In genomic region chr4:107834643-107835314, GRCm38 (mm10) we compare ENCODE assay signal across 12 mouse cellular contexts. TPM values are rescaled to one million over a fixed set of nuclear protein-coding genes. Genes with fewer than 3 reads are reported as not detected.
DNase-seq lines count a peak whose midpoint lies in the region; ATAC-seq lines count a peak whose summit lies in the region.
"Had no signal": no experiment of that assay in that cellular context is flagged by ENCODE, and none has a peak within 500 bp of the region (broad histone marks: within the 10 kb centered on the region; RNA-seq: fewer than 3 reads in every experiment).

No protein-coding gene starts in this region.

- H3K27ac ChIP-seq in limb, embryonic 13.5 days = no peak overlapping the region
- no peak overlapping the region for H3K27ac ChIP-seq in limb, embryonic 10.5 days
- peak overlapping the region; percentile 96 for H3K27ac ChIP-seq in forebrain, embryonic 14.5 days (ENCODE audit: low read depth, low read length)
- H3K27ac ChIP-seq in stomach, embryonic 16.5 days (ENCODE audit: low read length) = no peak overlapping the region
- H3K27ac ChIP-seq: liver, embryonic 15.5 days had no signal

- 69% methylated on average over 22 of the region's 22 CpGs for WGBS in limb, embryonic 13.5 days
- WGBS in limb, embryonic 10.5 days = 67% methylated on average over 22 of the region's 22 CpGs
- 38% methylated on average over 22 of the region's 22 CpGs for WGBS in forebrain, embryonic 14.5 days
- 54% methylated on average over 22 of the region's 22 CpGs for WGBS in stomach, embryonic 16.5 days

- ATAC-seq in limb, embryonic 13.5 days (ENCODE audit: low FRiP score, low read depth) = no peak
- ATAC-seq in forebrain, embryonic 14.5 days = peak; percentile 19
- no peak for ATAC-seq in stomach, embryonic 16.5 days (ENCODE audit: insufficient read depth, low FRiP score)
- ATAC-seq: activated CD4-positive, CD25-positive, alpha-beta regulatory T cell, adult 4 months had no signal

- H3K4me2 ChIP-seq in limb, embryonic 13.5 days (replicated peaks) = no peak overlapping the region
- H3K4me2 ChIP-seq in forebrain, embryonic 14.5 days (ENCODE audit: low read length) = peak overlapping the region; percentile 21; the same call in 1 of the 2 replicates
- H3K4me2 ChIP-seq in stomach, embryonic 16.5 days (ENCODE audit: low read depth, low read length) = peak overlapping the region; percentile 32
- H3K4me2 ChIP-seq: heart, embryonic 12.5 days; liver, embryonic 15.5 days had no signal

- no peak overlapping the region for H3K4me3 ChIP-seq in limb, embryonic 13.5 days
- H3K4me3 ChIP-seq in limb, embryonic 10.5 days = no peak overlapping the region
- H3K4me3 ChIP-seq in forebrain, embryonic 14.5 days (ENCODE audit: low read depth, low read length) = no peak overlapping the region
- no peak overlapping the region for H3K4me3 ChIP-seq in stomach, embryonic 16.5 days (replicated peaks; ENCODE audit: low read length)
- H3K4me3 ChIP-seq: heart, embryonic 12.5 days; liver, embryonic 15.5 days had no signal

- H3K27me3 ChIP-seq in limb, embryonic 13.5 days = no peaks in the 10 kb centered on the region
- no peaks in the 10 kb centered on the region for H3K27me3 ChIP-seq in limb, embryonic 10.5 days (ENCODE audit: low read depth, poor library complexity, severe bottlenecking)
- no peaks in the 10 kb centered on the region for H3K27me3 ChIP-seq in forebrain, embryonic 14.5 days (replicated peaks; ENCODE audit: control insufficient read depth, insufficient read depth, low read length)
- no peaks in the 10 kb centered on the region for H3K27me3 ChIP-seq in stomach, embryonic 16.5 days (ENCODE audit: control insufficient read depth, insufficient read depth, low read length)
- H3K27me3 ChIP-seq: liver, embryonic 15.5 days had no signal

- H3K36me3 ChIP-seq in limb, embryonic 13.5 days = no peaks in the 10 kb centered on the region
- H3K36me3 ChIP-seq in limb, embryonic 10.5 days = peaks cover 20% of the 10 kb centered on the region
- H3K36me3 ChIP-seq in forebrain, embryonic 14.5 days (ENCODE audit: control insufficient read depth, insufficient read depth, low read length) = peaks cover 27% of the 10 kb centered on the region
- H3K36me3 ChIP-seq in stomach, embryonic 16.5 days (ENCODE audit: control insufficient read depth, insufficient read depth, low read length) = no peaks in the 10 kb centered on the region
- H3K36me3 ChIP-seq: heart, embryonic 12.5 days; liver, embryonic 15.5 days had no signal

- no peak for DNase-seq in limb, embryonic 10.5 days (ENCODE audit: low spot score)
- DNase-seq in forebrain, embryonic 14.5 days (ENCODE audit: low spot score) = peak; percentile 83
- DNase-seq in kidney, postnatal 4 days = peak; percentile 64 to 72
- DNase-seq in testis, postnatal 10 days (ENCODE audit: low spot score) = no peak
- DNase-seq in adrenal gland, postnatal 25 days = no peak
- no peak for DNase-seq in right cerebral cortex, adult 18-20 months
- DNase-seq: spleen, adult 18-20 months had no signal

- H3K4me1 ChIP-seq in limb, embryonic 13.5 days = peaks cover 16% of the 10 kb centered on the region
- peaks cover 28% of the 10 kb centered on the region for H3K4me1 ChIP-seq in limb, embryonic 10.5 days
- H3K4me1 ChIP-seq in forebrain, embryonic 14.5 days (ENCODE audit: control insufficient read depth, insufficient read depth, low read length) = peaks cover 91% of the 10 kb centered on the region
- H3K4me1 ChIP-seq in stomach, embryonic 16.5 days (ENCODE audit: control insufficient read depth, insufficient read depth, low read length) = peaks cover 9% of the 10 kb centered on the region; the same call in 1 of the 2 replicates
- H3K4me1 ChIP-seq: liver, embryonic 15.5 days had no signal

- no peaks in the 10 kb centered on the region for H3K9me3 ChIP-seq in limb, embryonic 13.5 days
- H3K9me3 ChIP-seq in limb, embryonic 10.5 days (replicated peaks) = no peaks in the 10 kb centered on the region
- no peaks in the 10 kb centered on the region for H3K9me3 ChIP-seq in forebrain, embryonic 14.5 days (replicated peaks; ENCODE audit: control insufficient read depth, low read length)
- H3K9me3 ChIP-seq in stomach, embryonic 16.5 days (replicated peaks; ENCODE audit: control insufficient read depth, low read length) = no peaks in the 10 kb centered on the region
- H3K9me3 ChIP-seq: heart, embryonic 12.5 days; liver, embryonic 15.5 days had no signal

- H3K9ac ChIP-seq in limb, embryonic 13.5 days = 0 out of 2 replicates have a peak overlapping the region, but pooled peaks have one; percentile 3
- peak overlapping the region; percentile 60 for H3K9ac ChIP-seq in forebrain, embryonic 14.5 days (ENCODE audit: low read length)
- no peak overlapping the region for H3K9ac ChIP-seq in stomach, embryonic 16.5 days (ENCODE audit: low read length)
- H3K9ac ChIP-seq: heart, embryonic 12.5 days; liver, embryonic 15.5 days had no signal

RNA-seq across cellular contexts. Expression of gene Lrp8, which starts 32.7 kb away (rescaled TPM):
- 3.1 and 3.3 TPM in 2 replicates for polyA plus RNA-seq in limb, embryonic 13.5 days (2015; fragmentation: Nextera tagmentation; extraction: Ambion mirVana)
- 7.3 and 7.9 TPM in 2 replicates for polyA plus RNA-seq in limb, embryonic 10.5 days (2016; fragmentation: Nextera tagmentation; extraction: Ambion mirVana)
- 33.5 and 48.5 TPM in 2 replicates for polyA plus RNA-seq in forebrain, embryonic 14.5 days (2014; fragmentation: Nextera tagmentation; extraction: Ambion mirVana)
- 0.72 and 0.96 TPM in 2 replicates for polyA plus RNA-seq in stomach, embryonic 16.5 days (2015; fragmentation: Nextera tagmentation; extraction: Ambion mirVana)
- total RNA-seq in adrenal gland, postnatal 25 days (2021) = 10.0 and 12.3 TPM in 2 replicates

RNA-seq across cellular contexts. Expression of gene Magoh, which starts 44.8 kb away (rescaled TPM):
- polyA plus RNA-seq in limb, embryonic 13.5 days (2015; fragmentation: Nextera tagmentation; extraction: Ambion mirVana) = 212 and 216 TPM in 2 replicates
- 242 and 271 TPM in 2 replicates for polyA plus RNA-seq in limb, embryonic 10.5 days (2016; fragmentation: Nextera tagmentation; extraction: Ambion mirVana)
- 151 and 175 TPM in 2 replicates for polyA plus RNA-seq in forebrain, embryonic 14.5 days (2014; fragmentation: Nextera tagmentation; extraction: Ambion mirVana)
- 133 and 154 TPM in 2 replicates for polyA plus RNA-seq in stomach, embryonic 16.5 days (2015; fragmentation: Nextera tagmentation; extraction: Ambion mirVana)
- 71.6 and 79.4 TPM in 2 replicates for total RNA-seq in adrenal gland, postnatal 25 days (2021)

RNA-seq across cellular contexts. Expression of gene 0610037L13Rik, which starts 54.8 kb away (rescaled TPM):
- 148 and 152 TPM in 2 replicates for polyA plus RNA-seq in limb, embryonic 13.5 days (2015; fragmentation: Nextera tagmentation; extraction: Ambion mirVana)
- polyA plus RNA-seq in limb, embryonic 10.5 days (2016; fragmentation: Nextera tagmentation; extraction: Ambion mirVana) = 104 and 117 TPM in 2 replicates
- polyA plus RNA-seq in forebrain, embryonic 14.5 days (2014; fragmentation: Nextera tagmentation; extraction: Ambion mirVana) = 116 and 127 TPM in 2 replicates
- 94.2 and 119 TPM in 2 replicates for polyA plus RNA-seq in stomach, embryonic 16.5 days (2015; fragmentation: Nextera tagmentation; extraction: Ambion mirVana)
- total RNA-seq in adrenal gland, postnatal 25 days (2021) = 53.2 and 79.0 TPM in 2 replicates

Comparison
In these comparisons a context has a peak if more than half of its experiments do, and no peak if none do; other contexts are left out.
1. DNase-seq: peak in forebrain, embryonic 14.5 days (single experiment) and kidney, postnatal 4 days (2 of 2); none in limb, embryonic 10.5 days (single experiment), testis, postnatal 10 days (single experiment), adrenal gland, postnatal 25 days (single experiment) and right cerebral cortex, adult 18-20 months (single experiment).